ENCODE assay signal across 8 mouse cellular contexts in genomic region chr2:152785446-152786350, GRCm38 (mm10). TPM values are rescaled to one million over a fixed set of nuclear protein-coding genes. Genes with fewer than 3 reads are reported as not detected.
DNase-seq lines count a peak whose midpoint lies in the region; ATAC-seq and TF ChIP-seq lines count a peak whose summit lies in the region.

No protein-coding gene starts in this region.

- peaks cover 21% of the 10 kb centered on the region for H3K36me3 ChIP-seq in hindbrain, embryonic 13.5 days
- peaks cover 18% of the 10 kb centered on the region; the same call in 1 of the 2 replicates for H3K36me3 ChIP-seq in lung, embryonic 14.5 days (ENCODE audit: insufficient read depth)

- H3K4me1 ChIP-seq in hindbrain, embryonic 13.5 days (replicated peaks), result peaks cover 33% of the 10 kb centered on the region
- peaks cover 20% of the 10 kb centered on the region for H3K4me1 ChIP-seq in lung, embryonic 14.5 days (ENCODE audit: insufficient read depth)

- H3K4me2 ChIP-seq in hindbrain, embryonic 13.5 days, result no peak overlapping the region
- peak overlapping the region; percentile 40 for H3K4me2 ChIP-seq in lung, embryonic 14.5 days

- H3K4me3 ChIP-seq in hindbrain, embryonic 13.5 days, result no peak overlapping the region
- H3K4me3 ChIP-seq in lung, embryonic 14.5 days (ENCODE audit: low read depth, low read length), result no peak overlapping the region

- peak overlapping the region; percentile 75 for H3K27ac ChIP-seq in hindbrain, embryonic 13.5 days
- H3K27ac ChIP-seq in lung, embryonic 14.5 days (ENCODE audit: low read depth), result peak overlapping the region; percentile 90

- no peaks in the 10 kb centered on the region for H3K27me3 ChIP-seq in hindbrain, embryonic 13.5 days
- H3K27me3 ChIP-seq in lung, embryonic 14.5 days (ENCODE audit: insufficient read depth, low read length), result no peaks in the 10 kb centered on the region

- H3K9ac ChIP-seq in hindbrain, embryonic 13.5 days, result no peak overlapping the region
- H3K9ac ChIP-seq in lung, embryonic 14.5 days, result no peak overlapping the region

- H3K9me3 ChIP-seq in hindbrain, embryonic 13.5 days, result no peaks in the 10 kb centered on the region
- H3K9me3 ChIP-seq in lung, embryonic 14.5 days (ENCODE audit: low read depth, low read length), result no peaks in the 10 kb centered on the region

- DNase-seq in urinary bladder, adult 18-20 months (ENCODE audit: low spot score in 2 of 2), result peak; percentile 31 to 61
- no peak for DNase-seq in urinary bladder, adult 2 months (ENCODE audit: low spot score)
- peak; percentile 56 to 63 for DNase-seq in frontal cortex, postnatal 25 days (ENCODE audit: low spot score in 2 of 2)
- DNase-seq in layer of hippocampus, postnatal 14 days (ENCODE audit: low spot score in 2 of 2), result peak; percentile 63 to 89
- peak; percentile 74 for DNase-seq in lung, embryonic 14.5 days
- DNase-seq in right cerebral cortex, postnatal 36 days (ENCODE audit: low spot score in 2 of 2), result peak; percentile 83 to 91
- DNase-seq in thymus, postnatal 14 days, result no peak

- ATAC-seq in hindbrain, embryonic 13.5 days (ENCODE audit: low FRiP score), result peak; percentile 57
- ATAC-seq in lung, embryonic 14.5 days (ENCODE audit: insufficient read depth), result peak; percentile 53

- 68% methylated on average over 18 of the region's 18 CpGs for WGBS in hindbrain, embryonic 13.5 days
- 24% methylated on average over 18 of the region's 18 CpGs for WGBS in lung, embryonic 14.5 days

- TF ChIP-seq CTCF in lung, embryonic 14.5 days (IDR thresholded peaks at IDR 0.05; ENCODE audit: low read depth), result no peak

RNA-seq across cellular contexts. Expression of gene Cox4i2, which starts 31.7 kb away (rescaled TPM):
- polyA plus RNA-seq in urinary bladder, adult 2 months (2012; rRNA removed), result 9.6 and 10.0 TPM in 2 replicates
- 4.6 and 5.4 TPM in 2 replicates for polyA plus RNA-seq in hindbrain, embryonic 13.5 days (2015; fragmentation: Nextera tagmentation; extraction: Ambion mirVana)
- total RNA-seq in layer of hippocampus, postnatal 14 days (2021), result 1 to 10 TPM; 2.9 to 3.6 TPM
- polyA plus RNA-seq in lung, embryonic 14.5 days (2014; fragmentation: Nextera tagmentation; extraction: Ambion mirVana), result 51.4 and 59.6 TPM in 2 replicates

RNA-seq across cellular contexts. Expression of gene Bcl2l1, which starts 45.8 kb away (rescaled TPM):
- 76.7 and 88.6 TPM in 2 replicates for polyA plus RNA-seq in urinary bladder, adult 2 months (2012; rRNA removed)
- 173 and 179 TPM in 2 replicates for polyA plus RNA-seq in hindbrain, embryonic 13.5 days (2015; fragmentation: Nextera tagmentation; extraction: Ambion mirVana)
- 100 to 1,000 TPM; 124 to 128 TPM for total RNA-seq in layer of hippocampus, postnatal 14 days (2021)
- 102 and 103 TPM in 2 replicates for polyA plus RNA-seq in lung, embryonic 14.5 days (2014; fragmentation: Nextera tagmentation; extraction: Ambion mirVana)

RNA-seq across cellular contexts. Expression of gene Id1, which starts 49.6 kb away (rescaled TPM):
- polyA plus RNA-seq in urinary bladder, adult 2 months (2012; rRNA removed), result 416 and 633 TPM in 2 replicates
- 68.7 and 87.0 TPM in 2 replicates for polyA plus RNA-seq in hindbrain, embryonic 13.5 days (2015; fragmentation: Nextera tagmentation; extraction: Ambion mirVana)
- total RNA-seq in layer of hippocampus, postnatal 14 days (2021), result 10 to 100 TPM; 32.9 to 35.8 TPM
- polyA plus RNA-seq in lung, embryonic 14.5 days (2014; fragmentation: Nextera tagmentation; extraction: Ambion mirVana), result 122 and 123 TPM in 2 replicates

Comparison
In these comparisons a context has a peak if more than half of its experiments do, and no peak if none do; other contexts are left out.
1. DNase-seq: peak in urinary bladder, adult 18-20 months (2 of 2), frontal cortex, postnatal 25 days (2 of 2), layer of hippocampus, postnatal 14 days (2 of 2), lung, embryonic 14.5 days (single experiment) and right cerebral cortex, postnatal 36 days (2 of 2); none in urinary bladder, adult 2 months (single experiment) and thymus, postnatal 14 days (single experiment).